Mouse (Mus musculus) heart, adult 18-20 months (tissue): ENCODE measurements at regions not wholly inside any gene's neighbourhood (a gene's known extent, or its start where the extent isn't known, plus 50 kb on each side); places are given as distances from the start of the nearest gene placed in this dataset.
A peak's percentile ranks its signal among the peaks of the same experiment; 100 is the strongest.

Source experiments
- DNase-seq, 2 experiments: peaks; one replicate each; pipeline ENCODE4 v3.0.0; 2021 to 2022; ENCODE audit warnings: mixed read lengths in 1 of 2

GRCm38 (mm10) chr7:58919863-58920262 lies 263.9 kb downstream of the Atp10a start:
- DNase-seq, result no peak

GRCm38 (mm10) chr7:58920283-58920682 lies 264.3 kb downstream of the Atp10a start:
- DNase-seq, result no peak

- no peak for DNase-seq
Observed at GRCm38 (mm10) chr7:58924975-58925374, 269.0 kb downstream of the Atp10a start.

- no peak for DNase-seq
Observed at GRCm38 (mm10) chr7:58925406-58925805, 269.4 kb downstream of the Atp10a start.

- DNase-seq, result no peak
Observed at GRCm38 (mm10) chr7:58957448-58957847, 271.1 kb upstream of the Ube3a start.

GRCm38 (mm10) chr7:59007196-59007595 lies 221.4 kb upstream of the Ube3a start:
- peak; percentile 1 to 2 for DNase-seq

- no peak for DNase-seq
Observed at GRCm38 (mm10) chr7:59013449-59014301, 214.9 kb upstream of the Ube3a start.

GRCm38 (mm10) chr7:59014302-59014677 lies 214.3 kb upstream of the Ube3a start:
- DNase-seq, result no peak

GRCm38 (mm10) chr7:59027437-59027836 lies 201.1 kb upstream of the Ube3a start:
- no peak for DNase-seq
